Mouse (Mus musculus) myocyte (in vitro differentiated cells): Measurements from ENCODE around the gene Pomgnt2. TPM values are rescaled to one million over a fixed set of nuclear protein-coding genes. Genes with fewer than 3 reads are reported as not detected.

ENCODE experiments used
- H3K27me3 ChIP-seq: one replicate; pipeline ENCODE4 v1.6.1; 2011; ENCODE audit not compliant: control insufficient read depth, insufficient read depth, insufficient read length
- H3K36me3 ChIP-seq: one replicate; pipeline ENCODE4 v1.6.1; 2011; ENCODE audit not compliant: control insufficient read depth, insufficient read depth
- H3K4me2 ChIP-seq: one replicate; pipeline ENCODE4 v1.6.1; 2011; ENCODE audit warnings: low read depth, control low read depth
- H3K4me3 ChIP-seq: one replicate; pipeline ENCODE4 v1.5.1; 2011; ENCODE audit warnings: mild to moderate bottlenecking, control low read depth, moderate library complexity
- H3K79me2 ChIP-seq: one replicate; pipeline ENCODE4 v1.6.1; 2011; ENCODE audit not compliant: control insufficient read depth, insufficient read depth
- H3ac ChIP-seq: one replicate; pipeline ENCODE4 v1.6.1; 2011; ENCODE audit not compliant: control insufficient read depth, insufficient read length
- CEBPB ChIP-seq: IDR thresholded peaks from 2 replicates; pipeline ENCODE4 v1.6.1; 2011; ENCODE audit warnings: mild to moderate bottlenecking, moderate library complexity; ENCODE audit not compliant: poor library complexity, insufficient read depth, severe bottlenecking
- E2F4 ChIP-seq: IDR thresholded peaks from one replicate; pipeline ENCODE4 v1.6.1; 2011; ENCODE audit warnings: mild to moderate bottlenecking, control low read depth, moderate library complexity; ENCODE audit not compliant: insufficient read depth
- MAX ChIP-seq: IDR thresholded peaks from one replicate; pipeline ENCODE4 v1.6.1; 2011; ENCODE audit warnings: low read depth, mild to moderate bottlenecking, control low read depth
- MYOD1 ChIP-seq, 3 experiments: IDR thresholded peaks; one replicate each; pipeline ENCODE4 v1.6.1; 2011; ENCODE audit warnings: control low read depth in 2 of 3, low read depth in 2 of 3, mild to moderate bottlenecking in 2 of 3, moderate library complexity in 1 of 3; ENCODE audit not compliant: insufficient read length in 2 of 3, control insufficient read depth in 1 of 3
- MYOG ChIP-seq, 3 experiments: IDR thresholded peaks; one replicate each; pipeline ENCODE4 v1.6.1; 2011; ENCODE audit warnings: control low read depth in 2 of 3, low read depth in 2 of 3, mild to moderate bottlenecking in 2 of 3; ENCODE audit not compliant: insufficient read length in 2 of 3, control insufficient read depth in 1 of 3, insufficient read depth in 1 of 3
- POLR2A ChIP-seq: IDR thresholded peaks from one replicate; pipeline ENCODE4 v1.6.1; 2011; ENCODE audit warnings: low read depth, mild to moderate bottlenecking, control low read depth, moderate library complexity; ENCODE audit not compliant: insufficient read length
- POLR2AphosphoS2 ChIP-seq: IDR thresholded peaks from one replicate; pipeline ENCODE4 v1.6.1; 2011; ENCODE audit warnings: low read depth, control low read depth; ENCODE audit not compliant: insufficient read length
- REST ChIP-seq: IDR thresholded peaks from one replicate; pipeline ENCODE4 v1.6.1; 2011; ENCODE audit warnings: mild to moderate bottlenecking, control low read depth, moderate library complexity; ENCODE audit not compliant: insufficient read depth, insufficient read length
- SRF ChIP-seq: IDR thresholded peaks from one replicate; pipeline ENCODE4 v1.6.1; 2011; ENCODE audit warnings: low read depth; ENCODE audit not compliant: control insufficient read depth, insufficient read length
- TCF12 ChIP-seq: IDR thresholded peaks from one replicate; pipeline ENCODE4 v1.6.1; 2011; ENCODE audit warnings: mild to moderate bottlenecking, control low read depth; ENCODE audit not compliant: poor library complexity, insufficient read depth, severe bottlenecking
- TCF3 ChIP-seq: IDR thresholded peaks from one replicate; pipeline ENCODE4 v1.6.1; 2011; ENCODE audit warnings: low read depth, control low read depth; ENCODE audit not compliant: insufficient read length
- USF1 ChIP-seq: IDR thresholded peaks from one replicate; pipeline ENCODE4 v1.6.1; 2011; ENCODE audit warnings: low read depth, mild to moderate bottlenecking, control low read depth, moderate library complexity
- polyA plus RNA-seq: library from polyadenylated mRNA; unstranded; fragments of >200 nt; fragmentation: generic; extraction: Trizol; gene quantifications from one replicate; pipeline ENCODE4 v1.2.1, GENCODE M21; 2012; ENCODE audit warnings: missing spikeins

Pomgnt2 gene
- polyA plus RNA-seq, 1 experiment, result 2.2 TPM

DNA sequence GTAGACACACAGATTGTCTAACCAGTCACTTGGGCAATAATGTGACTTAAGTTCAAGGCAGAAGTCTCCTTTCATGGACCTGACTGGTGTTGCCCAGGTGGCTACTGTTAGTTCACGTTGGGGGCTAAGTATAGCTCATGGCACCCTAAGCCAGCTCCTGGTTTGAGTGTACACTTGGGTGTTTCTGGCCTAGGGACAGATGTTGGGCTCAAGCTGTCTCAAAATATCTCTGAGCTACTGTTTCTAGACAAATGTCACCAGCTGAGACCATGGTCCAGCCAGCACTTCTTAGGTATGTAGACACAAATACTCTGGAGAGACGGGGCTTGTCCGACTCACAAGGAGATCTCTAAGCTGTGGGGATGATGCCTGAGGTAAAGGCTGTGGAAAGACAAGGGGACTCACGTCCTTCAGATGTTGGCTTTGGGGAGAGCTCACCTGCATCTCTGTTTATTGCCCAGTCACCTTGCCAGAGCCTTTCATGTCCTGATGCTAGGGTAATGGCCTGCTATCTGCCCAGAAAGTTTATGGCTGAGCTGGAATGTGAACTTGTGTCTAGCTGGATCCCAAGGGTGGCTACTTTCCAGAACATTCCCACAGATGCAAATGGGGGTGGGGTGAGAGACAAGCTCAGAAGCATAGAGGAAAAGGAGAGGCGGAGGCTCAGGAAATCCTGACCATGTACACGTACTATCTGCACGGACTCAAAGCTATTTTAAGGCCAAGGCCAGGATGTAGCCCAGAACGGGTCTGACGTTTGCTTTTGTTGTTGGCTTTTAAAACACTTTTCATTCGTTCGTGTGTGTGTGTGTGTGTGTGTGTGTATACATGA is 31.2 kb upstream of the Pomgnt2 start:
- Histone ChIP-seq H3K4me3 (no peak overlapping the region), H3ac (no peak overlapping the region), H3K36me3 (no peaks in the 10 kb centered on the region), H3K27me3 (peaks cover 7% of the 10 kb centered on the region), H3K4me2 (no peak overlapping the region), H3K79me2 (no peaks in the 10 kb centered on the region)
- TF ChIP-seq TCF3 (no peak), SRF (no peak), MYOD1 (IDR thresholded peaks at IDR 0.05; ENCODE audit: control insufficient read depth in 1 of 3, insufficient read length in 2 of 3, low read depth in 2 of 3) (no peak), MAX (no peak), POLR2A (no peak), USF1 (no peak), TCF12 (no peak), MYOG (IDR thresholded peaks at IDR 0.05; ENCODE audit: control insufficient read depth in 1 of 3, insufficient read depth in 1 of 3, insufficient read length in 2 of 3, low read depth in 2 of 3) (no peak), E2F4 (no peak), CEBPB (no peak), REST (no peak), POLR2AphosphoS2 (no peak)

DNA sequence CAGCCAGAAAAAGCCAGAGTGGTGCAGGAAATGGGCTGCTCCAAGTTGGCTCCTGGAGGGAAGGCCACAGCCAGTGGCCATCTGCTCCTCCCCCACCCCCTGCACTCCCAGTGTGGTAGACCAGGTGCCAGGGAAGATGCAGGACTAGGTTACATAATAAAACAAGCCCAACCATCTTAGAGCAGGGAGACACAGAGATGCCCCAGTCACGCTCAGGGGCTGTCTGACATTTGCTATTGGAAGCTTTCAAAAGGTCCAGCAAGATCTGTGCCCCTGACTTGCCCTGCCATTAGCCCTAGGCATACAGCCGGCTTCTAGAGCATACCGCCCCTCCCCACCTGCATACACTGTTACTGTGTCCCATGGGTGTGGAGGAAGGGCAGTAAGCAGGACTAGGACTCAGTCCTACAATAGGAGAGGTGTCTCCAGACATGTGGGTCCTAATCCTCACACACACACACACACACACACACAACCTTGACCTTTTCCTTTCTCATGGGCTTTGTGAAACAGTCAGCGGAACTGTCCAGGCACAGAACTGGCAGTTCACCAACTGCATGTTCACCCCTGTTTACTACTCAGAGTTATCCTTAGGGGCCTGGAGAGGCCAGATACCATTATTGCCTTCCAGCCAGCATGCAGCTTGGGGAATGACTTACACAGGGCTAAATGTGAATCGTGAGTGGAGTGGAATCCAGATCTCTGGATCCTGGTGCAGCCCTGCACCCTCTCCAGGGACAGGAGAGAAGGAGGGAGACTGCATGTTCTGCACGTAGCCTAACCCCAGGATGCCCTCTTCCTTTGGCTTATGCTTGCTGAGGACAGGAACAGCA is 30.4 kb upstream of the Pomgnt2 start:
- H3K36me3 ChIP-seq, result no peaks in the 10 kb centered on the region
- no peak overlapping the region for H3K4me2 ChIP-seq
- H3ac ChIP-seq, result no peak overlapping the region
- no peaks in the 10 kb centered on the region for H3K79me2 ChIP-seq
- no peak for TF ChIP-seq SRF
- H3K27me3 ChIP-seq, result peaks cover 7% of the 10 kb centered on the region
- no peak overlapping the region for H3K4me3 ChIP-seq

DNA sequence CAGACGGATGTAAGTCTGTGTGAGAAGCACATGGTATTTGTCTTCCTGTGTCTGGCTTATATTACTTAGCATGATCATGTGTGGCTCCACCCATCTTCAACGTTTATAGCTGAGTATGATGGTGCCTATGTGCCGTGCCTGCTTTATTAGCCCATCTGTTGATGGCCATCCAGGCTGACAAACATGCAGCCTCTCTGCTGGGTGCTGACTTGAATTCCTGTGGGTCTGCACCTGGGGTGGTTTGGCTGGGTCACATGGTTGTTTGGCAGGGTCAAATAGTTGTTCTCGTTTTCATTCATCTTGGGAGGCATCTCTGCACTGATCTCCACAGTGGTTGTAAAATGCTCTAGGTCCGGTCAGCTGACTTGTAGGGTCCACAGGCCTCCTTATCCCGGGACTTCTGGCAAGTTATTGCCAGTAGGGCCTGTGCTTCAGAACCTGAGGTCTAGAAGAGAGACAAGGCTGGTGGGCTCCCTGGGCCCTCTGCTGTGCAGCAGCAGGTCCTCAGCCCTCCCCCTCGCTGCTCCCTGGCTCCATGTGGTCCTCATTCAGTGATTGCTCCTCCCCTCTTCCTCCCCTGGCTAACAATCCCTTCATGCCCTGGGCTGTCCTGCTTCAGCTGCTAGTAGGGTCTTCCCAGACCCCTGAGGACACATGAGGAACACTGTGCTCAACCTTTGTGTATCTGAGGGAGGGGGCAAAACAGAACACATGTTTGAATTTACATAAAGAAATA is 29.1 kb upstream of the Pomgnt2 start:
- no peak overlapping the region for H3K4me2 ChIP-seq
- H3K4me3 ChIP-seq, result no peak overlapping the region
- H3K27me3 ChIP-seq, result peaks cover 7% of the 10 kb centered on the region
- no peaks in the 10 kb centered on the region for H3K36me3 ChIP-seq
- H3K79me2 ChIP-seq, result no peaks in the 10 kb centered on the region
- no peak overlapping the region for H3ac ChIP-seq
- no peak for TF ChIP-seq REST
- peak; percentile 65 for TF ChIP-seq USF1
- TF ChIP-seq MYOG (IDR thresholded peaks at IDR 0.05; ENCODE audit: control insufficient read depth in 1 of 3, insufficient read depth in 1 of 3, insufficient read length in 2 of 3, low read depth in 2 of 3), result peak in 2 of 3 experiments; percentile 22 to 69
- peak in 2 of 3 experiments; percentile 57 to 70 for TF ChIP-seq MYOD1 (IDR thresholded peaks at IDR 0.05; ENCODE audit: control insufficient read depth in 1 of 3, insufficient read length in 2 of 3, low read depth in 2 of 3)

DNA sequence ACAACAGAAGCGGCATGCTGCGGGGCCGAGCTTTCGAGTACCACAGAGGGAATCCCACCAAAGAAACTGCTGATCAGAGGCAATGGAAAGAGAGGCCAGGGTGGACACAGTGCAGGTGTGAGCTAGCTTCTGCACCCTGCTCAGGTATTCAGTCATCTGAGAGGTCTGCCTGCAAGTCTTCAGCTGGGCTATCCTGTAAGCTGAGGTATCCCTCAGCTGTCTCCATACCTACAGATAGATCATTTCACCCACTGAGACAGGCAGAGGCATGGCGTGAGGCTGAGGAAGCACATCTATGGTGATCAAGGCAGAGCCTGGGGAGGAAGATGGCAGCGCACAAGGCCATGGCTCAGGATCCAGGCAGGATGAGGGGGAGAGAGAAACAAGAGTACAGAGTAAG is 27.5 kb upstream of the Pomgnt2 start:
- H3K27me3 ChIP-seq, result no peaks in the 10 kb centered on the region
- no peak overlapping the region for H3ac ChIP-seq
- H3K4me3 ChIP-seq, result no peak overlapping the region
- H3K36me3 ChIP-seq, result no peaks in the 10 kb centered on the region
- no peak overlapping the region for H3K4me2 ChIP-seq
- no peaks in the 10 kb centered on the region for H3K79me2 ChIP-seq
- no peak for TF ChIP-seq MAX
- no peak for TF ChIP-seq SRF
- no peak for TF ChIP-seq USF1
- no peak for TF ChIP-seq TCF3
- TF ChIP-seq CEBPB, result no peak
- TF ChIP-seq MYOG (IDR thresholded peaks at IDR 0.05; ENCODE audit: control insufficient read depth in 1 of 3, insufficient read depth in 1 of 3, insufficient read length in 2 of 3, low read depth in 2 of 3), result no peak
- TF ChIP-seq REST, result no peak
- TF ChIP-seq TCF12, result no peak
- TF ChIP-seq POLR2A, result no peak
